Mouse (Mus musculus): ENCODE data around the gene Cpne4.

The Cpne4 gene

DNA sequence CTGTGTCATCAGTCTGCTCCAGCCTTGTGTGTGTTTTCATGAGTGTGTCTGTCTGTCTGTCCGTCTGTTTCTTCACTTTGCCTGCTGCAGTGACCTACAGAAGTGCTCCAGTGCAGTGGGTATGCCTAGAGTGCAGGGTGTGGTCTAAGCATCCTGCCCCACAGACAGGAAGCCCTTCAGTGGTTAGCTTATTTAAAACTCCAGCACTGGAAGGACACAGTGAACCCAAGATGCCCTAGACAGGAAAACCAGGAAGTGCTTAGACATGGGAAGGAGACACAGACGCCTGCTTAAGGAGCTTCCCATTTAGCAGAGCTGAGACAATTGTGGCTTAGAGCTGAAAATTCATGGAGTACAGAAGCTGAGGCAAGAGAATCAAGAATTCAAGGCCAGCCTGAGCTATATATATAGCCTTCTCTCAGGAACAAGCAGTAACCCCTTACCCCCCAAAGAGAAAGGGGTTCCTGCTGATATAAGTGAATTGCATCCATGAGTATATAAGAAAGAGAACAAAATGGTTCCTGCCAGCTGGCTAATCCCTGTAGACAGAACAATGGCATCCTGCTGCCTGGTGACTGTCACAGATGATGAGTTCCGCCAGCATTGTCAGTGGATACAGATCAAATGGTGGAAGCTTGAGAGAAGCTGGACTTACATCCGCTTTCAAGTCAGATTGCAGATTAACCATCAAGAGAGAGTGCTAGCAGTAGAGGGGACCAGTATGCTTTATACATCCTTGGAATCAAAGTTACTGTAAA is 526.1 kb downstream of the Cpne4 start:
- Histone ChIP-seq H3K36me3 (ENCODE audit: control insufficient read depth, insufficient read depth, low read length, poor library complexity, severe bottlenecking) (peaks cover 20% of the 10 kb centered on the region), H3K27me3 (ENCODE audit: control insufficient read depth, insufficient read depth, low read length, poor library complexity, severe bottlenecking) (no peaks in the 10 kb centered on the region)
- no peak for DNase-seq (ENCODE audit: low read depth, low spot score)

DNA sequence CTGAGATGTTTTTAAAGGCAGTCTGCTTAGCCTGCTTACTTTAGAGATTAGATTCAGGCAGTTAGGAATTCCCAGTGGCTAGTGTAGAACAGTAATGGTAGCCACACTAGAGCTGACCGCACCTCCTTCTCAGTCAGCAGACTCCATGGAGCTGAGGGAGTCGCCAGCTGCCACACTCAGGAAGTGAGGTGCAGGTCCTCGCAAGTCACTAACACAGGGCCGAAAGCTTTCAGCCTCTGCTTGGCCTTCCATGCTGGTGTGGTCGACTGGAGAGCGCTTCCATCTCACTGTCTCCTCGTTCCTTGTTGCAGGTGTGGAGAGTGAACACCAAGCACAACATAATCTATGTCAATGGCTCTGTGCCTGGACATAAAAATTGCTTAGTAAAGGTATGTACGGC is 527.8 kb downstream of the Cpne4 start:
- no peak for DNase-seq (ENCODE audit: low read depth, low spot score)
- no peaks in the 10 kb centered on the region for H3K27me3 ChIP-seq (ENCODE audit: control insufficient read depth, insufficient read depth, low read length, poor library complexity, severe bottlenecking)
- peaks cover 20% of the 10 kb centered on the region for H3K36me3 ChIP-seq (ENCODE audit: control insufficient read depth, insufficient read depth, low read length, poor library complexity, severe bottlenecking)

DNA sequence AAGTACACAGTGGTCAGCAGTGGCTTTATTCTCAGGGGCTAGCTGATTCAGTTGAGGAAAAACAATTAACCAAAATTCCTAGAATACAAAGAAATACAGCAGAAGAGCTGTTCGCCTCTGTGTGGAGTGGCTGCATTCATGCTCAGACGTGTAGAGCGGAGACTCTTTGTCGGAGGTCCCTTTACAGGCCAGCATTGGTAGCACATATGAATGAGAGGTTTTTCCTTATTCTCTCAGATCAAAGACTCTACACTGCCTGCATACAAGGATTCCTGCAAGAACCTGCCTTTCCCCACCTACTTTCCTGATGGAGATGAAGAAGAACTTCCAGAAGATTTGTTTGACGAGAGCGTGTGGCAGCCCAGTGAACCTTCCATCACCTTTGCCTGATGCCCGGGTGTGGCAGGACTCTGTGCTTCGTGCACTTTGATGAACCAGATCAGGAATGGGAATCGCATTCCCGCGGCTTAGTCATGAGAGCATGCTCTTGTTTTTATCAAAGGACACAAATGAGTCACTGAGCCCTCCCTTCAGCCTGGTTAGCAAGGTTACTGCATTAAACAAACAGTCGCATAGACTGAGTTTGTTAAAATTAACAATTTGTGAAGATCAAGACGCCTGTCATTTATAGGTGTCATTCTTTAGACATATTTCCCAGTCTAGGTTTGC is 529.8 kb downstream of the Cpne4 start:
- peaks cover 12% of the 10 kb centered on the region for H3K36me3 ChIP-seq (ENCODE audit: control insufficient read depth, insufficient read depth, low read length, poor library complexity, severe bottlenecking)
- DNase-seq (ENCODE audit: low read depth, low spot score): no peak
- H3K27me3 ChIP-seq (ENCODE audit: control insufficient read depth, insufficient read depth, low read length, poor library complexity, severe bottlenecking): no peaks in the 10 kb centered on the region

DNA sequence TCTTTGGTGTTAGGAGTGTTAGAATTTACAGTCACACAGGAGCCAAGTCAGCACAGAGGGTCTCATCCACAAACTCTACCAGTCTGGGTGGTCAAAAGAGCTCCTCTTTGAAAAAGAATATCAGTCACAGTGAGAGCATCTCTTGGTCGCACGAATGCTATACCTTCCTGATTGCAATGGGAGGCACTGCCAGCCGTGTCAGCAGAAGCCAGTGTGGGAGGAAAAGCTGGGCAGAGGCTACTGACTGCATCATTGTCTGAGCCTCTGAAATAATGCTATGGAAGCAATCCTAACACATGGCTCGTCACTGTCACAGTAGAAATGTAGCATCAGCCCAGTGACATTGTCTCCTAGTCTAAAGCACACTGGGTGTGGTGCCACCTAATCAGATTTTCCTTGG is 531.4 kb downstream of the Cpne4 start:
- no peak for DNase-seq (ENCODE audit: low read depth, low spot score)
- Histone ChIP-seq H3K27me3 (ENCODE audit: control insufficient read depth, insufficient read depth, low read length, poor library complexity, severe bottlenecking) (no peaks in the 10 kb centered on the region), H3K36me3 (ENCODE audit: control insufficient read depth, insufficient read depth, low read length, poor library complexity, severe bottlenecking) (peaks cover 12% of the 10 kb centered on the region)

DNA sequence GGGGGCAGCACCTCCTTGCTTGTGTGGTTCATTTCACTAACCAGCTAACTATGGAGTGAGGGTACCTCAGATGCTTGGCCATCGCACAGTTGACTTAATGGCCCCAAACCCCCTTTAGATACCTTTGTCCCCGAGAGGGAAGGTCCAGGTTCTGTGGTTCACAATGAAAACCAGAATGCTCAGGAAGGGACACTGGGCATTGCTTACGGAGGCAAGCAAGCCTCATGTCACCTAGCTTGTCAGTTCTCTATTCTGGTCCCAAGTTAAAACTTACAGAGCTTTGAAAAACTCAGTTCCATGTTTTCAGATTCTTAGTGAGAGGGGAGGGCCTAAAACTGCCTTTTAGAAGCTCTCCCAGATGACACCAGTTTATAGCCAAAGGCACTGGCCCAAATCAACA is 533.2 kb downstream of the Cpne4 start:
- Histone ChIP-seq H3K36me3 (ENCODE audit: control insufficient read depth, insufficient read depth, low read length, poor library complexity, severe bottlenecking) (peaks cover 5% of the 10 kb centered on the region; the same call in 1 of the 2 replicates), H3K27me3 (ENCODE audit: control insufficient read depth, insufficient read depth, low read length, poor library complexity, severe bottlenecking) (no peaks in the 10 kb centered on the region)
- no peak for DNase-seq (ENCODE audit: low read depth, low spot score)
